Mouse (Mus musculus): ENCODE results near the gene Rgs18. TPM values are rescaled to one million over a fixed set of nuclear protein-coding genes. Genes with fewer than 3 reads are reported as not detected.

The Rgs18 gene
- polyA plus RNA-seq, 1 experiment from 2014 or later, result 10.1 TPM

Other genes starting within 250 kb of the Rgs18 start
- not detected in 2 replicates for gene Rgs21, start 207.8 kb downstream of the Rgs18 start, polyA plus RNA-seq (2015; fragmentation: Nextera tagmentation; extraction: Ambion mirVana)

Measured in liver, embryonic 16.5 days (tissue).